Mouse (Mus musculus) adrenal gland, adult (tissue): ENCODE results near the gene Gsx1.
A peak's percentile ranks its signal among the peaks of the same experiment; 100 is the strongest.

Source experiments
- DNase-seq, 2 experiments: peaks; one replicate each; pipeline ENCODE4 v3.0.0; 2022 to 2023; ENCODE audit warnings: low spot score in 1 of 2; ENCODE audit not compliant: inconsistent age in 2 of 2

The Gsx1 gene

GRCm38 (mm10) chr5:147188571-147188975, at the start of gene Gsx1:
Gsx1 (plus strand) TSS chr5:147188696.
- peak; percentile 75 to 88 for DNase-seq

DNA sequence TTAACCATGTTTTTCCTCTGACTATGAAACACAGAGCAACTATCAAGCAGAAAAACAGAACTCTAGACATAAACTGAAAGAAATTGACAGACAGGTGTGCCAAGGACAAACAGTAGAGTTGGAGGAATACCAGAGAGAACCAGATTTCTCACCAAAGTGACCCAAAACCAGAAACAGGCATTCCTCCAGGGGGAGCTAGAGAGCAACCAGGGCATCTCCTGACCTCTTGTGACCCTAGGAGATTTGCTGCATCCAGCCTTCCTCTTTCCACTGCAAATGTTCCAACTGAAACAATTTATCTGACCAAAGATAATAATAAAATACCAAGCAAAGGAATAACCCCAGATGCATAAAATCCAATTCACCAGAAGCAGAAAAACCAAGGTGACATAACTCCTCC, 41.2 kb upstream of the Gsx1 start:
- peak in 1 of 2 experiments; percentile 32 for DNase-seq

DNA sequence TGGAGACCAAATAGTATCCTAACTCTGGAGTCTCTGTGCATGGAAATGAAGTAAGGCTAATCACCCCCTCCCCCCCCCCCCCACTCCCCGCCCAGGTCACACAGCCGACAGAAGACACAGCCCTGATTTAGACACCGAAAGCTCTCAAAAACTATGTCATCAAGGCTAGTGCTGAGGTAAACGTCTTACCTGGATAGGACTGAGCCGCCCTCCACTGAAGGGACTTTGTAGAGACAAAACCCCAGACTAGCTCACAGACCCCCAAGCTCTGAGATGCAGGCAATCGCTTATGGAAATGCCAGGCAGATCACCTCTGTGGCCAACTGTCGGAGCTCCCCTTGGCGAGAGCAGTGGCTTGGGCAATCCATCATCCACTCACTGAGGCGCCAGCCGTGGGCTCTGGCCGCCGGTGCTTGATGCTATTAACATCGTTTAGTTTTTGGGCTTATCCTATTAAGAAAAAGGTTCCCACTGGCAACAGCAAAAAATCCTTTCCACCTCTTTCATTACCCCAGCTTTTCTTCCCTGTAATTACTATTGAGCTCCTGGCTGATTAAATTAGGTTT, 33.6 kb upstream of the Gsx1 start:
- DNase-seq: no peak

DNA sequence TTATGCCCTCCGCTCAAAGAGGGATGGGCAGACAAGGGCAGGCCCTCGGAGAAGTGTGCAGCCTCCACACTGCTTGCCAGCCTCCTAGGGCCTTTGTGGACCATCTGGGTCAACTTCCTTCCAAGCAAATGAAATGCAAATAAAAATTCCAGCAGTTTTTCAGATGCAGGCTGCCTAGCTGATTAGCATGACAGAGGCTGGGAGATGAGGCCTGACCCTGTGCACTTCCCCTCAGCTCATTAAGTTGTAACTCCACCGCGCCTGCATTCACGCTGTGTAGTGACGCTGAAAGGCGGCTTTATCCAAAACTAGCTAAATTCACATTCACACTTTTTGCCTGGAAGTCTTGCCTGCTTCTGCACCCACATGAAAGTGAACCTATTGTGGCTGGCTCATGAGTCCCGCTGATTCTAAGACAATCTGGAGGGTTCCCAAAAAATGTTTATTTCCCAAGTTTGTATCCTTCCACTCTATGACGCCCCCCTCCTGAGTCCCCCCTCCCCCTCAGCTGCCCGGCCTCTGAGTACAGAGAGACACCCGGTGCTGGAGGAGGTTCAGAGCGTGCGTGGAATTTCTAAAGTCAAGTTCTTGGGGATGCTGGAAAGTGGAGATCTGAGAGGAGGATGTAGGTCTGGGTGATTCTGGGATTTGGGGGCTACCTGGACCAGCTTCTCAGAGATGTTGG, 32.9 kb upstream of the Gsx1 start:
- DNase-seq: no peak

DNA sequence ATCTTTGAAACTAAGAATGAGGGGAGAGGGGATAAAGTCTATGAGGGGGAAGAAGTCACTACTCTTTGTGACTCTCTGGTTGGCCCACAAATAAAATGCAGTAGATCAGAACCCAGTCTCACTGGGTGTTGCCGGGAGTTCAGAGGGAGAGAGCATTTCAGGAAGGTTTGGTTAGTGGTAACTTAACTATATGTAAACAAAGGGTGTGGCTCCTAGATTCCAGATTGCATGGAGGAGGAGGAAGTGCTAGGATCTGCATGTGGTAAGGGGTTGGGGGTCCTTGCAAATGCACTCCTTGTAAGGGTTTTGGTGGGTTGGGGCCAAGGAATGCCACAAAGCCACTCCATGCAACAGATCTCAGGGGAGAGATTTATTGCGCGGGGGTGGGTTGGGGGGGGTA, 32.1 kb upstream of the Gsx1 start:
- no peak for DNase-seq

GRCm38 (mm10) chr5:147157441-147157840, 31.1 kb upstream of the Gsx1 start:
- DNase-seq: no peak

DNA sequence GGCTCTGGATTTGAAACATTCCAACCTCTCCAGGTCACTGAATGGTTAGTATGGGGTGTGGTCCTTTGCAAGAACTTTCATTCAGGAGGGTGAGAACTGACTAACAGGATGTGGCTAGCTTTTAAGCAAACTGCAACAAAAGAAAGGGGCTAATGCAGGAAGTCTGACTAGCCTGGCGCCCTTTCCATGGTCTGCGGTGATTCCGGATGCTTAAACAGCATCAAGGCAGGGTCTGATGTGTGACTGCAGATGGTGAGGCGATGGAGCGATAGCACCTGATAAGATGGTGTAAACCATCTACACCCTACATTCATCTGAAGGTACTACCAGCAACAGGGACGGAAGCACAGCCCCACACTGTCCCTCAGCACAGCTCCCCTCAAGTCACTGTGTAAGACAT, 29.2 kb upstream of the Gsx1 start:
- DNase-seq: no peak

GRCm38 (mm10) chr5:147159792-147160191, 28.7 kb upstream of the Gsx1 start:
- DNase-seq: no peak

GRCm38 (mm10) chr5:147165060-147165459, 23.4 kb upstream of the Gsx1 start:
- no peak for DNase-seq

GRCm38 (mm10) chr5:147170088-147170487, 18.4 kb upstream of the Gsx1 start:
- DNase-seq: no peak

GRCm38 (mm10) chr5:147174046-147174445, 14.4 kb upstream of the Gsx1 start:
- no peak for DNase-seq

DNA sequence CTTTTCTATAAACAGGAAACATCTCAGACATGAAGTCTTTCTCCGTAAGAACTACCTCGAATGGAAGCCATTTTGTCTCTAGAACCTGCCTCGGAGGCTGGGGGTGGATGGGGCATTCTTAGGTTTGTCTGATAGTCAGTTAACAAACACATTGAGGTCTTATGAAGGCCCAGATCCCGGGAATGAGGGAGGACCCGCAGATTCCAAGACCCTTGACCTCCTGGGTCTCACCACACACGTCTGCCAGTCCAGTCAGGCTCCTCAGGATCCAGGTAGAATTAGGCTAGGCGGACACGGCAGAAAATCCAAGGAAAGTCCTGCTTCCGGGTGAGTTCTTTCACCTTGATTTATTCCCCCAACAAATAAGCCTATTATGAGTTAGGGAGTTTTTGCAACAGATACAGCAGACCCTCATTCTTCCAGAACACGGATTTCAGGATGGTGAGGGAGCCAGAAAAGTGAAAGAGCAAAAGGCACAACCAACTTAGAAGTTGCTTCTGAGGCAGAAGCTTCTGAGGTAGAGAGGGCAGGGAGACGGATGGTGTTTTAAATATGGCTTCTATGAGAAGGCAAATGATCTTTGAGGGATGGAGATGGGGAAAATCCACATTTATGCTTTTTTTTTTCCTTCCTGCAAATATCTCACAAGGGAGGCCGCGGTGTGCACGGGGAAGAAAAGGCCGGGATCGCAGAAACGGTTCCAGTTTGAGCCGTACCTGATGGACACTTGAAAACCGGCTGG, 3.2 kb upstream of the Gsx1 start:
- DNase-seq: no peak

GRCm38 (mm10) chr5:147186001-147186431, 2.5 kb upstream of the Gsx1 start:
- peak; percentile 31 to 69 for DNase-seq

- peak in 1 of 2 experiments; percentile 53 for DNase-seq
Observed at GRCm38 (mm10) chr5:147186781-147187551, 1.5 kb upstream of the Gsx1 start.

- DNase-seq: peak in 1 of 2 experiments; percentile 22
Observed at GRCm38 (mm10) chr5:147187552-147188170, 835 bp upstream of the Gsx1 start.

- DNase-seq: no peak
Observed at GRCm38 (mm10) chr5:147189156-147189555, 660 bp downstream of the Gsx1 start.

- DNase-seq: no peak
Observed at GRCm38 (mm10) chr5:147189836-147190602, 1.5 kb downstream of the Gsx1 start.

DNA sequence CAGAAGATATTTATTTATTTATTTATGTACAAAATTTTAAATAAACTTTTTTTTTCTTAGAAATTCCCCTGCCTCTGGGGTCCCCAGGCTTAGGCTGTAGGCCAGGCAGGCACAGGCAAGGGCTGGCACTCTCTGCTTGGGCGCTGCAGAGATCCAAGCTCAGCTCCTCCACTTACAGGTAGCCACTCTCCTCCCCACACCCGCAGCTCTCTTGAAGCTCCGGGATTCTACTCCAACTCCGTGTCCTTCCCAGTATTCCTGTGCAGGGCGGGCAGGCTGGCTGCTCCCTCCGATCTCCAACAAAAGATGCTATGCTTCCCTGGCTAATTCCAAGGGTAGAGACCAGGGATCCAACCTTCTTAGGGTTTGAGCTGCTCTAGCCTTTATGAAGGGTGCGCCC, 2.4 kb downstream of the Gsx1 start:
- no peak for DNase-seq

- DNase-seq: no peak
Observed at GRCm38 (mm10) chr5:147191801-147192575, 3.5 kb downstream of the Gsx1 start.
